Mouse (Mus musculus) MEL (cell line): ENCODE results near the gene Selplg. TPM values are rescaled to one million over a fixed set of nuclear protein-coding genes. Genes with fewer than 3 reads are reported as not detected.

ENCODE experiments used
- DNase-seq: peaks from one replicate; pipeline ENCODE4 v3.0.0; 2011; ENCODE audit warnings: low read depth, low spot score
- H3K27ac ChIP-seq: 2 replicates; pipeline ENCODE4 v1.5.1; 2012; ENCODE audit warnings: low read depth, mild to moderate bottlenecking, control low read depth, low read length, moderate library complexity; ENCODE audit not compliant: control insufficient read depth
- H3K27me3 ChIP-seq, 2 experiments: fragments of 150-350 bp in 1 of 2; sonication (generic) in 1 of 2; 2 replicates each; pipeline ENCODE4 v1.6.1; 2012; ENCODE audit warnings: low read length in 2 of 2, mild to moderate bottlenecking in 2 of 2, improper control_type of control experiment in 1 of 2, moderate library complexity in 1 of 2; ENCODE audit not compliant: insufficient read depth in 2 of 2, control insufficient read depth in 1 of 2
- H3K36me3 ChIP-seq, 2 experiments: 2 replicates each; pipeline ENCODE4 v1.6.1; 2012 to 2014; ENCODE audit warnings: low read length in 2 of 2, improper control_type of control experiment in 1 of 2, inconsistent platforms in 1 of 2, mild to moderate bottlenecking in 1 of 2; ENCODE audit not compliant: insufficient read depth in 2 of 2, control insufficient read depth in 1 of 2
- H3K4me1 ChIP-seq, 2 experiments: fragments of 150-350 bp in 1 of 2; sonication (generic) in 1 of 2; 2 replicates each; pipeline ENCODE4 v1.6.1; 2012; ENCODE audit warnings: low read length in 2 of 2, improper control_type of control experiment in 1 of 2, mild to moderate bottlenecking in 1 of 2; ENCODE audit not compliant: insufficient read depth in 2 of 2, control insufficient read depth in 1 of 2
- H3K4me3 ChIP-seq, 2 experiments: fragments of 150-350 bp in 1 of 2; sonication (generic) in 1 of 2; 2 replicates each; pipeline ENCODE4 v1.5.1; 2012; ENCODE audit warnings: low read depth in 2 of 2, low read length in 2 of 2, mild to moderate bottlenecking in 2 of 2, moderate library complexity in 2 of 2, control low read depth in 1 of 2, improper control_type of control experiment in 1 of 2; ENCODE audit not compliant: control insufficient read depth in 1 of 2, insufficient read depth in 1 of 2
- H3K79me2 ChIP-seq: 2 replicates; pipeline ENCODE4 v1.6.1; 2012; ENCODE audit warnings: mild to moderate bottlenecking, low read length, moderate library complexity; ENCODE audit not compliant: control insufficient read depth, poor library complexity, insufficient read depth
- H3K9ac ChIP-seq: 2 replicates; pipeline ENCODE4 v1.6.1; 2012; ENCODE audit warnings: low read depth, mild to moderate bottlenecking, control low read depth, low read length, moderate library complexity; ENCODE audit not compliant: control insufficient read depth, poor library complexity, severe bottlenecking
- H3K9me3 ChIP-seq: fragments of 150-350 bp; sonication (generic); replicated peaks from 2 replicates; pipeline ENCODE4 v1.6.1; 2012; ENCODE audit warnings: mild to moderate bottlenecking, low read length, improper control_type of control experiment, moderate library complexity; ENCODE audit not compliant: insufficient read depth
- CTCF ChIP-seq, 3 experiments: IDR thresholded peaks in 2 of 3; conservative IDR thresholded peaks in 1 of 3; 2 replicates each; pipeline ENCODE4 v1.5.1; 2011 to 2012; ENCODE audit warnings: low read length in 3 of 3, low read depth in 2 of 3, mild to moderate bottlenecking in 2 of 3, improper control_type of control experiment in 1 of 3, inconsistent platforms in 1 of 3, mixed read lengths in 1 of 3, moderate library complexity in 1 of 3; ENCODE audit not compliant: control insufficient read depth in 1 of 3, insufficient read depth in 1 of 3, poor library complexity in 1 of 3, severe bottlenecking in 1 of 3
- EP300 ChIP-seq, 2 experiments: IDR thresholded peaks; 2 replicates each; pipeline ENCODE4 v1.6.1; 2011; ENCODE audit warnings: improper control_type of control experiment in 2 of 2, low read length in 2 of 2, low read depth in 1 of 2, mild to moderate bottlenecking in 1 of 2
- KAT2A ChIP-seq: conservative IDR thresholded peaks from 2 replicates; pipeline ENCODE4 v1.6.1; 2012; ENCODE audit warnings: low read depth, low read length, improper control_type of control experiment, inconsistent platforms
- MAX ChIP-seq: IDR thresholded peaks from 2 replicates; pipeline ENCODE4 v1.6.1; 2011; ENCODE audit warnings: low read length, improper control_type of control experiment
- MYB ChIP-seq: IDR thresholded peaks from 2 replicates; pipeline ENCODE4 v1.6.1; 2011; ENCODE audit warnings: mild to moderate bottlenecking, low read depth, low read length, improper control_type of control experiment
- SIN3A ChIP-seq: IDR thresholded peaks from 2 replicates; pipeline ENCODE4 v1.6.1; 2012; ENCODE audit warnings: low read length, improper control_type of control experiment, inconsistent platforms
- ZC3H11A ChIP-seq: IDR thresholded peaks from 2 replicates; pipeline ENCODE4 v1.6.1; 2012; ENCODE audit warnings: low read depth, mild to moderate bottlenecking, inconsistent platforms, low read length, improper control_type of control experiment
- ZMIZ1 ChIP-seq: IDR thresholded peaks from 2 replicates; pipeline ENCODE4 v1.6.1; 2012; ENCODE audit warnings: low read depth, mild to moderate bottlenecking, inconsistent platforms, low read length, improper control_type of control experiment, moderate library complexity
- polyA plus RNA-seq, 2 experiments: library from polyadenylated mRNA; stranded (reverse) in 1 of 2; unstranded in 1 of 2; fragments of >175 nt in 1 of 2; fragments of >200 nt in 1 of 2; gene quantifications; 2 replicates each; pipeline versions ENCODE4 v1.2.1 to v1.2.4; 2012; ENCODE audit warnings: low replicate concordance in 2 of 2, low read depth in 1 of 2; ENCODE audit not compliant: insufficient read length in 2 of 2, insufficient read depth in 1 of 2, missing spikeins in 1 of 2
- total RNA-seq: library from RNA; depleted of rRNA; stranded (reverse); fragments of 300-350 nt; gene quantifications from 2 replicates; pipeline ENCODE4 v1.2.3, GENCODE M21; 2012

The Selplg gene
- total and polyA plus RNA-seq, 3 experiments: 24.2 to 48.2 TPM; not detected in 1

GRCm38 (mm10) chr5:113810111-113810510 is 22.3 kb downstream of the Selplg start (continued):
- TF ChIP-seq KAT2A: no peak

DNA sequence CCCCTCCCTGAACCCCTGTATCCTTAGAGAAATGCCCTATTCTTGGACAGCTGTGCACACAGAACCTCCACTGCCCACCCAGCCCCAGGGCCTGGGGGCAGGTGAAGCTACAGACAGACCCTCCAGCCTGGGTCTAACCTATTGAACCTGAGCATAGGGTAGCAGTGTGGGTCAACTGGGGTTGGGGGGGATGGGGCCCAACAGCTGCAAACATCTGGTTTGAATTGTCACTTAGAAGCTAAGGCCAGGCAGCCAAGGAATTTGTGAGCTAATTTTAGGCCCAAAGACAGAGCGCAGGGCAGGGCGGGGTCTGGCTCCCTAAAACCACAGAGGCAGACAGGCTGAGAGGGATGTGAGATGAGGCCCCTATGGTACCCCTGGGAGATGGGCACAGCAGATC is 24.3 kb downstream of the Selplg start:
- Histone ChIP-seq H3K27ac (no peak overlapping the region), H3K9ac (no peak overlapping the region), H3K4me3 (no peak overlapping the region), H3K9me3 (no peaks in the 10 kb centered on the region), H3K79me2 (no peaks in the 10 kb centered on the region), H3K4me1 (no peaks in the 10 kb centered on the region), H3K36me3 (no peaks in the 10 kb centered on the region), H3K27me3 (no peaks in the 10 kb centered on the region; a peak in 1 of 4 replicates)
- TF ChIP-seq EP300 (IDR thresholded peaks at IDR 0.05; ENCODE audit: low read depth in 1 of 2, low read length in 2 of 2) (no peak), ZMIZ1 (no peak), MAX (no peak)
- no peak for DNase-seq

DNA sequence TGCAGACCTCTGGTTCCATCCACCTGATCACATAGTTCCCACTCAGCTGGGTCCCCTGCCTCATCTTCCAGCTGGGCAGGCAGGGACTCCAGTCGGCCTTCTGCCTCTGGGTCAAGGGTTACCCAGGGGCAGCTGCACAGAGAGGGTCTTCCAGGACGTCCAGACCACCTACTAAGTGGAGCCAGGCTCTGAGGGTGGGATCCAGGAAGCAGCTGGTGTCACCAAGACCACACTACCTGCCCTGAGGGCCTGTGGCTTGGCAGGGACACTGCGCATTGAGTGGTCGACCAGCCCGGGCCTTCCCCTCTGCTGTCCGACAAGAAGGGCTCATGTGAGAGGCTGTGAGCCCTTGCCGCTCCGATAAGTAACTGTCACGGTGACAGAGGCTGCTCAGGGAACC is 24.7 kb downstream of the Selplg start:
- TF ChIP-seq ZC3H11A (no peak), CTCF (IDR thresholded peaks at IDR 0.05 in 2 of 3, conservative IDR thresholded peaks at IDR 0.05 in 1 of 3; ENCODE audit: control insufficient read depth in 1 of 3, insufficient read depth in 1 of 3, low read depth in 2 of 3, low read length in 3 of 3, poor library complexity in 1 of 3, severe bottlenecking in 1 of 3) (no peak), SIN3A (no peak)
- Histone ChIP-seq H3K9me3 (no peaks in the 10 kb centered on the region), H3K4me1 (no peaks in the 10 kb centered on the region)

GRCm38 (mm10) chr5:113806414-113806813 is 26.0 kb downstream of the Selplg start:
- TF ChIP-seq MYB: no peak
- TF ChIP-seq, all 39 proteins: peak for 0
- no peaks in the 10 kb centered on the region for H3K79me2 ChIP-seq
- H3K36me3 ChIP-seq: no peaks in the 10 kb centered on the region
- no peak overlapping the region for H3K27ac ChIP-seq
- no peak for DNase-seq
- no peak overlapping the region for H3K9ac ChIP-seq
- H3K9me3 ChIP-seq: no peaks in the 10 kb centered on the region
- H3K4me1 ChIP-seq: no peaks in the 10 kb centered on the region
- no peaks in the 10 kb centered on the region; a peak in 1 of 4 replicates for H3K27me3 ChIP-seq
- no peak overlapping the region for H3K4me3 ChIP-seq

More for the DNA sequence above, 24.7 kb downstream of the Selplg start:
- DNase-seq: no peak
- H3K79me2 ChIP-seq: no peaks in the 10 kb centered on the region
- no peaks in the 10 kb centered on the region; a peak in 1 of 4 replicates for H3K27me3 ChIP-seq
- no peak overlapping the region for H3K4me3 ChIP-seq
- no peak overlapping the region for H3K9ac ChIP-seq
- no peaks in the 10 kb centered on the region for H3K36me3 ChIP-seq
- no peak overlapping the region for H3K27ac ChIP-seq
